Mouse (Mus musculus): ENCODE measurements around the gene Gm42417.

GRCm38 (mm10) chr1:36545845-36546600, 6.8 kb upstream of the Gm42417 start:
- 0 out of 2 replicates have a peak, but pooled peaks have one; percentile 1 for TF ChIP-seq CTCF (IDR thresholded peaks at IDR 0.05; ENCODE audit: low read depth)
- TF ChIP-seq EP300 (IDR thresholded peaks at IDR 0.05; ENCODE audit: low read depth) = no peak

Data from heart, postnatal 0 days (tissue).